Mouse (Mus musculus): Measurements from ENCODE around the gene Dync2h1. TPM values are rescaled to one million over a fixed set of nuclear protein-coding genes. Genes with fewer than 3 reads are reported as not detected.
"Not testable (repeated sequence)": the region's sequence is repeated elsewhere in the genome, so short reads cannot be mapped to it uniquely, and the experiment has no call there.

Dync2h1 gene
- polyA plus RNA-seq, 1 experiment, result 0.25 TPM

DNA sequence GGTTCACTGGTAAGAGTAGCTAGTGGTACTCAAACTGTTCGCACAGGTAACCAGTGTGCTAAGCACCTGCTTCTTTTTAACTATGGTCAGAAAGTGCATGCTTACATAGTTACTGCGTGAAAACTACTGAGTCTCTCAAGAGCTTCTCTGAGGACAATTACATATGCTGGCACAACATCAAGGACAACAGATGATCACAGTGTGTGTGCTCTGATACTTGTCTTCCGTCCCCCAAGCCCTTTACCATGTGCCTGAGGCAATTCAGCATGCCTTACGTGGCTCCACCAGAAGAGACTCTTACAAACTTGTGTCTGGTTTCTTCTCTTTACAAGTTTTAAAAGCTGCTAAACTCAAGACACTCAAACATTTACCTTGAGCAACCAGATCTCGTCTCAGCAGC lies 143.0 kb downstream of the Dync2h1 start:
- no peak for DNase-seq (ENCODE audit: low read depth, low spot score)
- WGBS, result 88% methylated on average over 5 of the region's 5 CpGs

DNA sequence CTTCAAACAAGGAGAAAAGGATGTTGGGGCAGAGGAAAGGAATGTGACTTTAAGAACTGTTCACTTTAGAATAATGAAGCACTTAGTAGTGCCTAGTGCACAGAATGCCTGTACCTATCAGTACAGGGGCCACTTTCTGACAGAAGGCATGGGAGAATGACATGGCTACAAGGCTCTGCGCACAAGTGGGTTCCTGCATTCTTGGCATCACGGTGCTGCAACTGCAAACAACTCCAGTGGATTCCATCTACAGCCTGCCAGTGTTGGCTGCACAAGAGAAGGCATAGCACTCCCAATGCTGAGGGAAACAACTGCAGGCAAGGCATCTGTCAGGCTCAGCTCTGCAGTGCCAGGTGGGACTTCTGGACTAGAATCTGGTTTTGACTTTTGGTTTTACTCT lies 151.7 kb downstream of the Dync2h1 start:
- 92% methylated on average over 2 of the region's 2 CpGs for WGBS
- DNase-seq (ENCODE audit: low read depth, low spot score), result no peak

DNA sequence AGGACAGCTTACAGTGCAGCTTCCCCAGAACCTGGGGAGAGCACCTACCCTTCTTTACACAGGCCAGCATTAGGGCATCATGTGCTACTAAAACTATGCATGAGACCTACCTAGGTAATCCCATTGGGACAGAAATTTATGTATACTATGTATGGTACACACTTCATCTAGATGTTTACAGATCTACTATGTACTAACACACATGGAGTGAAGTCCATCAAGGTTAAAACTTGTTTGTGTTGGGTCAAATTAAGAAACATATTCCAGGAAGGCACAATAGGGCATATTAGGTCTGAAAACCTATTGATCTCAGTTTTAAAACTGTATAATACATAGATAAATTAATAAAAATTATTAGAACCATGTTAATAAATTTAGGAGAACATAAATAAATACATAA lies 168.6 kb downstream of the Dync2h1 start:
- no peak for DNase-seq (ENCODE audit: low read depth, low spot score)

DNA sequence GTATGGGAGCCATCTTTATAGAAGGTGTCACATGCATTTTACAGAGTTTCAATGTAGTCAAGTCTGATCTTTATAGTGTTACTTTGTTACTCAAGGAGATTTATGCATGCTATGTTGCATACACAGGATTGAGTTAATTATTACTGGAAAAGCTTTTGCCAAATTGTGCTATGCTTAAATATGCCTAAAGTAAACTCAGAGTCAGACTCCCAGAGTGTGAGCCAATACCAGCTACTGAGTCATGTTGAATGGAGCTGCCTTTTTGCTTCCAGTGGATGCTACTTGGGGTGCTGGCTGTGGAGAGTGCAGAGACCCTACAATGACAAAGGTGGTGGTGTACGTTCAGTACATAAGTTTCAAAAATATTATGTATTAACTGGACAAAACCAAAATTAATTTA lies 169.5 kb downstream of the Dync2h1 start:
- peak; percentile 21 for DNase-seq (ENCODE audit: low read depth, low spot score)
- WGBS, result 86% methylated on average over 1 of the region's 1 CpGs

DNA sequence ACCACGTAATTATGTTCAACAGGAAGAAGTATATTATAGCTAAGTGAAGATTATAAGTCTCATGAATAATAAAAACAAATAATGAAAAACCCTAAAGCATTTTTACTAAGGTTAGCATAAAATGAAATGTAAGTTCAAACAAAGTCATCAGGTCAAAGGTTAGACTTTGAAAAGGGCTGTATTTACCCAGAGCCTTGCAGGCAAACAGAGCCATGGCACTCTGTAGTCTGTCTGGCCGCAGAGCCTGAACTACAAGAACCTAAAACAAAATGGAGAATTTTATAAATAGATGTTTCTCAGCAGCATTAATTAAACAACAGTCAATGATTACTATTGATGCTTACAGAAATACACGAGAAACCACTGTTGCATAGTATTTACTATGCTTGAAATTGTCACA lies 174.5 kb downstream of the Dync2h1 start:
- DNase-seq (ENCODE audit: low read depth, low spot score), result no peak
- 52% methylated on average over 3 of the region's 3 CpGs for WGBS

DNA sequence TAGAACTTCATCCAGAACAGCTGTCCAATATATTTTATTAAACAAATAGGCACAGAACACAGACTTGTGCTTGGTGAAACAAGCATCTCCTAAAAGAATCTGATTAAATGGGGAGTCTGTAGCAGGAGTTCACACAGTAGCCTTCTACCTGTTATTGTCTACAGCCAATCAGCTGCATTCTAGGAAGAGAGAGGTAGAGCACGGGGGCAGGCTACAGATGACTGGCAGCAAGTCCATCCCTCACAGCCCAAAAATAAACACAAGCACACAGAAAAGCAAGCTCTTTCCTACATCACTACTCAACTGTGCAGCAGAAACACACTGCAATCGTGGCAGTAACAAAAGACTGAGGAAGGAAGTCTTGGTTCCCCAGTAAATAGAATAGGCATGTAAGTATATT lies 189.4 kb downstream of the Dync2h1 start:
- WGBS, result 53% methylated on average over 2 of the region's 2 CpGs
- DNase-seq (ENCODE audit: low read depth, low spot score), result no peak

DNA sequence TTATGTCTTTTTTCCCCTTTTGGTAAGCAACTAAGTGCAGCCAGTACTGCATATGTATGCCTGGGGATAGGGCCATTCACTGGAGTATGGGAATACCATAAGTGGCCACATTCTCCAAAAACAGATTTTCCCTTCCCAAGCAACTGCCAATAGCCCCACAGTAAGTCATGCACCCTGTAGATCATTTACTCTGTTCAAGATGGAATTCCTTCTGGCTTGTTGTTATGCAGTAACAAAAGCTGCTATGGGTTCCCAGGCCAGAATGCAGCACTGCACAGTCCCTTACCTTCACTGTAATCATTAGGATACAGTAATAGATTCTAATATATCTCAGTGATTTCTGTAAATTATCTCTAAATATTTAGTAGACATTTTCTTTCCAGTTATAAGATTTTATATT lies 190.0 kb downstream of the Dync2h1 start:
- DNase-seq (ENCODE audit: low read depth, low spot score), result no peak

DNA sequence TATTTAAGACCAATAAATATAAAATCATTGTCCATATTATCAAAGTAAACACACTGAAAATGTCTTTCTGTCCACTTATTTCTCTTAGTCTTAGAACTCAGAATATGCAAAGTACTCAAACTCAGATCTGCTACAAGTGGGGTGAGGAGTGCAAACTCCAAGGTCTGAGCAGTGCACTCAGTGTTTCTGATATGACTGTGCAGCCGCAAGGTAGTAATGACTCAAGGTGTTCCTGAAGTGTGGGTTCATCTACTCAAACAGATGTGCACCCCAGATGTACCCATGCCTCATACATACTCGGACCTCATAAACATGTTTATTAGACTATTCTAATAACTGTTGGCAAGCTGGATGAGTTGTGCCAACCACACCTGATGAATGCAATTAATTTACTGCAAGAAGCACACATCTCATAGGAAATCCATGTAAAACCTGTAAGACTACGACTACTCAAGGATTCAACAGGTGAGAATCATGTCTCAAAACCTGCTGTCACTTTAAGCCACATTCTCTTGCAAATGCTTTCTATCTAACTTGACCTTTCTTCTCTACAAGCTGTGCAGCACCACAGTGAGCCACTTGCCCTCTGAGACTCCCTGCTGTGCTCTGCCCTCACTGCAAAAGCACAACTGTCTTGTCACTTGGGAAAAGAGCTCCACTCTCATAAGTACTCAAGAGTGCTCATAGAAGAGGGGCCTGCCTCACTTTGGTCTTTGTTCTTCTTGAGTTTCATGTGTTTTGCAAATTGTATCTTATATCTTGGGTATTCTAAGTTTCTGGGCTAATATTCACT lies 195.2 kb downstream of the Dync2h1 start:
- 87% methylated on average over 3 of the region's 3 CpGs for WGBS
- DNase-seq (ENCODE audit: low read depth, low spot score), result no peak

DNA sequence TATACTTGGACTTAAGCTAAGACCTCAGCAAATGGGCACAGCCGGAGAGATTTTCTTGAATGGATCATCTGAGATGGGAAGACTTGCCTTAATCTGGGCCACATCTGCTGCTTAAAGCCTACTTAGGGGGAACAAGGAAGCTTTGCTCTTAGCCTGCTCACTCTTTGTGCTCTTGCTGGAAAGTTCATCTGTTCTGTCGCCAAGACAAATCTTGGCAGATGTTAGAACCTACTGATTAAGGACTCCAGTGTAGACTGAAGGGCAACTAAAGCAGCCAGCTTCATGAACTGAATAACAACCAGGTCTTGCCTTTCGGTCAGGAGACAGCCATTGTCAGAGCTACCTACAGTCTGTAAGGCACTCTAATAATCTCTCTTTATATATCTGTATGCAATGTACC lies 198.1 kb downstream of the Dync2h1 start:
- WGBS, result 88% methylated on average over 3 of the region's 3 CpGs
- no peak for DNase-seq (ENCODE audit: low read depth, low spot score)

DNA sequence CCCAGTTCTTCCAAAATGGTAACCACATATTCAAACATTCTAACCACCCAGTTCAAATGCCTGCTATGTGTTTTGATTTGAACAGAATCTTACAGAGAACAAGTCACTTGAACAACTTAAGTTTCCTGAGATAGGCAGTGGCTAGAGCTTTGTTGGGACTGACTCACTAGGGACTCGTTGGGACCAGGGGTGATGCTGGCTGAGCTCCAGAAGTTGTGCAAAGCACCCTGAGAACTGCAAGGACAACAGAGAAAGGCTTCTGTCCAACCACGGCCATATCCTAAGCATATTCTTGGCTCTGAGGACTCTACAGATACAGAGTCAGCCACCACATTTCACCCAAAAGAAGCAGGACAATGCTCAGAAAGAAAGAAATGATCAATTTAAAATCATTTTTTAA lies 215.1 kb downstream of the Dync2h1 start:
- 58% methylated on average over 2 of the region's 2 CpGs for WGBS

DNA sequence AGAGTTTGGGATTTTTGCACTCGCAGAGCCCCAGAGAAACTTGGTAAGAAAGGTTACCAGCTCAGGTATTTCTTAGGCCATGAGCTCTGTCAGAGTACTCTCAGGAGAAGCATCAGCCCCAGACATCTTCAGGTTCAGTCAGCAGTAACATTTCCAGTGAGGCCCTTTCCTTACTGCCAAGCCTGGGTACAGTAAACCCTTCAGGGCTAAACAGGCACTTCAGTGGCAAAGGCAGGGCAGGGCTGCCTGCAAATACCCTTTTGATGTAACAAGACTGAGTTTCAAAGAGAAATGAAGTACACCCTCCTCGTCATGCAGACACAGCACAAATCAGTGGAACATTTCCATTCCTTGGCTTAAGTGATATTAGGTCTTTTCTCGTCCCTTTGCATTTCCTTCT lies 219.2 kb downstream of the Dync2h1 start:
- DNase-seq (ENCODE audit: low read depth, low spot score), result no peak
- WGBS, result 83% methylated on average over 3 of the region's 3 CpGs

More for the DNA sequence above, 215.1 kb downstream of the Dync2h1 start:
- no peak for DNase-seq (ENCODE audit: low read depth, low spot score)

DNA sequence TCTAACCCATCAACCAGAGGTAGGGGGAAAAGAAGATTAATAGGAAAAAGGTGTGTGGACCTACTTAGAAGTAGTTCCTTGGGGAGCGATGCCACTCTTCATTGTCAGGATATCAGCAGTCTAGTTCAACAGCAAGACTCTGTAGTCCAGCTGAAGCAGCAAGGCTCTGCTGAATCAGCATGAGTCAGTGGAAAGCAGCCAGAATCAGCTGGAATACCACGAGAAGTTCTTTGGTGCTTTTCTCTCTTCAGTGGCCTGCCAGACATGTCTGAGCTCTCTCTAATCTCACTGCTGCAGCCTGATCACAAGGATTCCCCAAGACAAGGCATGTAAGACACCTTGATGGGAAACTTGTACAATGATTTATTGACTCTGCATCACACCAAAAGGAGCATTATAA lies 225.9 kb downstream of the Dync2h1 start:
- WGBS, result 78% methylated on average over 2 of the region's 2 CpGs
- DNase-seq (ENCODE audit: low read depth, low spot score), result no peak

DNA sequence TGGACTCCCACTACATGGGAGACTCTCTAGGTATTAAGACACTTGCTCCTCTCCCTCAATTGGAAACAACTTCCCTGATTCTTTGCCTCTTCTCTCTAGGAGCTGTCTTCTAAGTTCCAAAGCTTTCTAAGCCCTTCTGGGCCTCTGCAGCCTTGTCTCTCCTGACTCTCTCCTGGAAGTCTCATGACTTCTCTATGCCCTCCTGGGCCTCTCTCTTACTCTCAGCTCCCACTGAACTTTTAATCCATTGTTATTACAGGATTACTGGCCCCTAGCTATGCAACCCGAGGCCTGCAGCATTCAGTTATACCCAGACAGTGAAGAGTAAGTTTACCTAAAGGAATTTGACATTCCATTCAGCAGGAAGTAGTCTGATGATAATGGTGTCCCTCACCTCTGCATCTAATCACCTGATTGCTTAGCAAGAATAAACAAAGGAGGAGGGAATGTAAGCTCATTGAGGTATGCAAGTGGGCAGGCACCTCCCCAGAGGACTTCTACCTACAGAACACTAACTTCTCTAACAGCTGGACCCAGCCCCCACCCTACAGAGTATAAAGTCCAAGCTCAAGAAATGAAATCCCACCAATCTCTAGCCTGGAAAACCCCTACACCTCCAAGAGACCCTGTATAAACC lies 256.7 kb downstream of the Dync2h1 start:
- DNase-seq (ENCODE audit: low read depth, low spot score), result no peak
- WGBS, result 20% methylated on average over 1 of the region's 1 CpGs

DNA sequence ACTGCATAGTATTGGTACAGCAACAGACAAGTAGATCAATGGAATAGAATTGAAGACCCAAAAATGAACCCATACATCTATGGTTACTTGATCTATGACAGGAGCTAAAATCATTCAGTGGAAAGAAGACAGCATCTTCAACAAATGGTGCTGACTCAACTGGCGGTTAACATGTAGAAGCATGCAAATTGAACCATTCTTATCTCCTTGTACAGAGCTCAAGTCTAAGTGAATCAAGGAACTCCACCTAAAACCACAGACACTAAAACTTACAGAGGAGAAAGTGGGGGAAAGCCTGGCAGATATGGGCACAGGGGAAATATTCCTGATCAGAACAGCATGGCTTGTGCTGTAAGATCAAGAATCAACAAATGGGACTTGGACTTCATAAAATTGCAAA lies 270.8 kb downstream of the Dync2h1 start:
- WGBS, result 95% methylated on average over 1 of the region's 1 CpGs

DNA sequence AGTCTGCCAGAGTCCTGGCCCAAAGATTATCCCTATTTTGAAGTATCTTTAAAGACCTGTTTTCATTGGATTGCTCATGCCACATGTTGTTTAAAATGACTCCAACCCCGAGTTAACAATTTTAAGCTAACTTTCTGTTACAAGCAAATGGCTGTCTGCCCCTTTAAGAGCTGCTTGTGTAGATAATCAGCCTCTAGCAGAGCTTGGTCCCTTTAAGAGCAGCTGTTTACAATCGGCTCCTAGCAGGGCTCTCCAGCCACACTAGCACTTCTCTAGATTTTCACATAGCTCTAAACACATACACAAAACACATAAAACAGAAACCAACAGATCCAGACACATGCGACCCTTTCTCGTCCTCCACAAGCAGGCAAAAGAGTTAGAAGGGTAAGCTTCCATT lies 273.7 kb downstream of the Dync2h1 start:
- not testable (repeated sequence) for DNase-seq (ENCODE audit: low read depth, low spot score)
- 32% methylated on average over 4 of the region's 4 CpGs for WGBS

More for the DNA sequence above, 270.8 kb downstream of the Dync2h1 start:
- no peak for DNase-seq (ENCODE audit: low read depth, low spot score)

DNA sequence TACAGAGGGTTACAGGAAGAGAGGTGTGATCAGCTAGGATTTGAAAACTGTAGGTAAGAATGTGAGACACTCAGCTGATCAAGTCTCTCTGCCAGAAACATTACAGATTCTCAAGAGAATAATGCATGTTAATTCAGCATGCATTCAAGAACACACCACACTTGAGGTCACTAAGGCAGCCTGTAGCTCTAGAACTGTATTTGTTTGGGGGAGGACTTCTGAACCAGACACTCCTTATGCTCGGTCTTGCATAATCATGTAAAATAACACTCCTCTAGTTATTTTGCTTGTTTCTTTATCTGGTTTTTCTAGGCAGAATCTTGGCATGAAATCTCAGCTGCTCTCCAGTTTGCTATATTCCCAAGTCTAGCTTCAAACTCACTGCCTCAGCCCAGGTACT lies 282.6 kb downstream of the Dync2h1 start:
- WGBS, result 33% methylated on average over 1 of the region's 1 CpGs
- no peak for DNase-seq (ENCODE audit: low read depth, low spot score)

DNA sequence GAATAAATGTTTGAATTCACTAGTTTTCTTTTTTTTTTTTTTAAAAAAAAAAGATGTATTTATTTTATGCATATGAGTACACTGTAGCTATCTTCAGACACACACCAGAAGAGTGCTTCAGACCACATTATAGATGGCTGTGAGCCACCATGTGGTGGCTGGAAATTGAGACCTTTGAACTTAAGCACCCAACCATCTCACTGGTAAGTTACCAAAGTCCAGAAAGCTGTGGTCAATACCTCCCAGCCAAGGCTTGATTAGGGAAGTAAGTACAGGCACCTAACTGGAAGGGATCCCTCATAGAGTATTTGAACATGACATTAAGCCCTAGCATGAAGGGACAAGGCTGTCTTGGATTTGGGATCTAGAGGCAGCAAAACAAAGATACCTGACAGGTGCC lies 292.9 kb downstream of the Dync2h1 start:
- DNase-seq (ENCODE audit: low read depth, low spot score), result no peak

DNA sequence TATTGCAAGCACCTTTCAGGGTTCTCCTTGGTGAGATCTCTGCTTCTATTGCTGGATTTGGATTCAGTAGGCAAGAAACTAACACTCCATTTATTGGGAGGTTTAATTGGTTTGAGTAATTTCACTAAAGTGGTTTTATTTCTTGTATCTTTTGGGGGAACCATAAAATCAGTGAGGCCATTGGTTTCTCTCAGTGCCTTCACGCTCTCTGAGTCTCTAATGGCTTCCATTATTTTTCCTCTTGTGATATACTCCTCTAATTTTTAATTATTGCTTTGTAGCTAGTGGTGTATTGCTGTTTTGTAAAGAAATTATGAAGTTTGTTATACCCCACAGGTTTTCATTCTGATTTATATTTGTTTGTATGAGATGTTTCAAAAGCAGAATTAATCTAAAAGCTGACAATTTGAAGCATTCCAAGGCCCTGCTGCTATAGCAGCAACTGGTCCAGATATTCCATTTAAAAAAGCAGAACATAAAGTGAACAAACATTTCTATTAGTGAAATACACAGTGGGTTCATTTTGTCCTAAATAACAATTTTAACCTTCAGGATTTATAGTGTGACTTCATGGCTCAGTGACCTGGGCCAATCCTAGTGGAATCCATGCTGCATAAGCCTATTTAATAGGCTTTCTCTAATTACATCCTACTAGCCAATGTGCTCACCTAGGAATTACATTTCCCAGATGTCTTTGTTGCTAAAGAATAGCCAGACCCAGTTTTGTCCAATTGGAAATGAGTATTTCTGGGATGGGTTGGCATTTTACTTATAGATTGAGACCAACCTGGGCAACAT lies 302.9 kb downstream of the Dync2h1 start:
- 79% methylated on average over 1 of the region's 1 CpGs for WGBS
- no peak for DNase-seq (ENCODE audit: low read depth, low spot score)

All from large intestine, adult 2 months (tissue).